Mouse (Mus musculus) lung, embryonic 15.5 days (tissue): ENCODE data around the gene Tex50. TPM values are rescaled to one million over a fixed set of nuclear protein-coding genes. Genes with fewer than 3 reads are reported as not detected.

Experiments
- ATAC-seq: fragments of 200-750 bp; cut with Nextera tagmentation; 2 replicates; pipeline ENCODE4 v1.8.0; 2017; ENCODE audit warnings: moderate number of reproducible peaks, borderline replicate concordance; ENCODE audit not compliant: low FRiP score, low TSS enrichment; ENCODE audit errors: extremely low read depth
- H3K27ac ChIP-seq: fragments of 300-500 bp; sonication (generic); 2 replicates; pipeline ENCODE4 v1.5.1; 2015; ENCODE audit warnings: moderate library complexity, mild to moderate bottlenecking, inconsistent platforms
- H3K27me3 ChIP-seq: fragments of 300-500 bp; sonication (generic); 2 replicates; pipeline ENCODE4 v1.6.1; 2015; ENCODE audit warnings: inconsistent platforms
- H3K36me3 ChIP-seq: fragments of 300-500 bp; sonication (generic); 2 replicates; pipeline ENCODE4 v1.6.1; 2015; ENCODE audit warnings: inconsistent platforms
- H3K4me1 ChIP-seq: fragments of 300-500 bp; sonication (generic); 2 replicates; pipeline ENCODE4 v1.6.1; 2015; ENCODE audit warnings: inconsistent platforms
- H3K4me2 ChIP-seq: fragments of 300-500 bp; sonication (generic); 2 replicates; pipeline ENCODE4 v1.6.1; 2015; ENCODE audit warnings: inconsistent platforms, mild to moderate bottlenecking, moderate library complexity
- H3K4me3 ChIP-seq: fragments of 300-500 bp; sonication (generic); 2 replicates; pipeline ENCODE4 v1.5.1; 2015; ENCODE audit warnings: mild to moderate bottlenecking, inconsistent platforms
- H3K9ac ChIP-seq: fragments of 300-500 bp; sonication (generic); 2 replicates; pipeline ENCODE4 v1.6.1; 2015; ENCODE audit warnings: inconsistent platforms
- H3K9me3 ChIP-seq: fragments of 300-500 bp; sonication (generic); 2 replicates; pipeline ENCODE4 v1.6.1; 2016; ENCODE audit warnings: inconsistent platforms
- WGBS: fragments of 180-500 bp; shearing (Covaris S2); methylation state at CpG from one replicate; pipeline ENCODE4 v1.1.7; 2015; 5-methylcytosine and 5-hydroxymethylcytosine counted together
- polyA plus RNA-seq: library from polyadenylated mRNA; unstranded; fragments of >200 nt; fragmentation: Nextera tagmentation; extraction: Ambion mirVana; gene quantifications from 2 replicates; pipeline ENCODE4 v1.2.1, GENCODE M21; 2015

Tex50 gene
- polyA plus RNA-seq, 1 experiment from 2014 or later, result not detected

- Histone ChIP-seq H3K9me3 (no peaks in the 10 kb centered on the region), H3K27me3 (no peaks in the 10 kb centered on the region), H3K4me2 (no peak overlapping the region), H3K4me3 (no peak overlapping the region), H3K4me1 (no peaks in the 10 kb centered on the region), H3K27ac (no peak overlapping the region), H3K36me3 (peaks cover 21% of the 10 kb centered on the region), H3K9ac (no peak overlapping the region)
- WGBS, result 83% methylated on average over 8 of the region's 8 CpGs
- no peak for ATAC-seq
These were observed 49.9 kb downstream of the Tex50 start for GRCm38 (mm10) chr1:161109216-161109615.

Other genes starting within 250 kb of the Tex50 start
- 2.3 and 3.7 TPM in 2 replicates for gene Serpinc1, start 180.7 kb downstream of the Tex50 start, polyA plus RNA-seq
- gene Zbtb37, start 124.5 kb downstream of the Tex50 start, polyA plus RNA-seq, result 8.1 and 9.0 TPM in 2 replicates
- 34.3 and 35.1 TPM in 2 replicates for gene Dars2, start 88.7 kb downstream of the Tex50 start, polyA plus RNA-seq
- 35.4 and 35.9 TPM in 2 replicates for gene Cenpl, start 88.6 kb downstream of the Tex50 start, polyA plus RNA-seq
- gene Klhl20, start 27.8 kb downstream of the Tex50 start, polyA plus RNA-seq, result 15.9 and 16.0 TPM in 2 replicates
- gene Ankrd45, start 16.6 kb downstream of the Tex50 start, polyA plus RNA-seq, result 0.83 and 1.0 TPM in 2 replicates
- 529 TPM in 2 replicates for gene Prdx6, start 91.9 kb upstream of the Tex50 start, polyA plus RNA-seq
- not detected in 2 replicates for gene Tnfsf4, start 236.1 kb upstream of the Tex50 start, polyA plus RNA-seq